In the genomic region with DNA sequence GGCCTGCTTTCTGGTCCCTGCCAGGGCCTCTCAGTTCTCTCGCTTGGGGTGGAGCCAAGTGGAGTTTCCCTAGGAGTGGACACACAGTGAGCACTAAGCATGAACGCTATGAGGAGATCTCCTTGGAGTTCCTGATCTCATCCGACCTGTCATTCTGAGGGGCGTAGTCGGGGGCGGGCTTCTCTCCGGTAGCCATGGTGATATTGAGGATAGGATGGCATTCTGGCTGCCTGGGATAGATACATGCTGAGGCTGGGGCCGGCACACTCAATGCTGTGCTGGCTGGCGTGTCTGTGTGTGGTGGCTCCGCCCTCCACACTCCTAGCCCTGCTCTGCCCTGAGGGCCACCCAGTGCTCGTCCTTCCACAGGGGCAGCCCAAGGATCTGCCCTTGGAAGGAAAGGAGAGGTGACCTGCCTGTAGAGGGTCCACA, we compare ENCODE assay signal across 9 mouse cellular contexts. TPM values are rescaled to one million over a fixed set of nuclear protein-coding genes. Genes with fewer than 3 reads are reported as not detected.
DNase-seq lines count a peak whose midpoint lies in the region; ATAC-seq lines count a peak whose summit lies in the region.
"Had no signal": no experiment of that assay in that cellular context is flagged by ENCODE, and none has a peak within 500 bp of the region (broad histone marks: within the 10 kb centered on the region; RNA-seq: fewer than 3 reads in every experiment).

No protein-coding gene starts in this region.

- ATAC-seq in lung, embryonic 15.5 days (ENCODE audit: borderline replicate concordance, extremely low read depth, low FRiP score, low TSS enrichment): peak; percentile 48; the same call in 1 of the 2 replicates
- peak; percentile 63; the same call in 1 of the 2 replicates for ATAC-seq in midbrain, embryonic 15.5 days (replicated peaks)

- H3K36me3 ChIP-seq in lung, embryonic 15.5 days: no peaks in the 10 kb centered on the region
- H3K36me3 ChIP-seq in midbrain, embryonic 15.5 days (replicated peaks): no peaks in the 10 kb centered on the region
- H3K36me3 ChIP-seq: liver, embryonic 15.5 days had no signal

- H3K9me3 ChIP-seq in lung, embryonic 15.5 days: no peaks in the 10 kb centered on the region
- no peaks in the 10 kb centered on the region for H3K9me3 ChIP-seq in midbrain, embryonic 15.5 days
- H3K9me3 ChIP-seq: liver, embryonic 15.5 days had no signal

- no peak for DNase-seq in lung, postnatal 36 days
- DNase-seq in cerebellum, postnatal 14 days: peak; percentile 86 to 87
- DNase-seq in gastrocnemius, postnatal 10 days: peak; percentile 60
- no peak for DNase-seq in frontal cortex, postnatal 36 days (ENCODE audit: low spot score in 2 of 2)
- no peak for DNase-seq in urinary bladder, postnatal 25 days (ENCODE audit: low spot score)
- DNase-seq in left cerebral cortex, adult 9 months (ENCODE audit: low spot score in 2 of 2): no peak

- no peaks in the 10 kb centered on the region for H3K27me3 ChIP-seq in lung, embryonic 15.5 days
- no peaks in the 10 kb centered on the region for H3K27me3 ChIP-seq in midbrain, embryonic 15.5 days (replicated peaks)

- no peak overlapping the region for H3K27ac ChIP-seq in lung, embryonic 15.5 days
- H3K27ac ChIP-seq in midbrain, embryonic 15.5 days: no peak overlapping the region
- H3K27ac ChIP-seq: liver, embryonic 15.5 days had no signal

- 15% methylated on average over 11 of the region's 11 CpGs for WGBS in lung, embryonic 15.5 days
- WGBS in midbrain, embryonic 15.5 days: 6% methylated on average over 11 of the region's 11 CpGs

- H3K4me2 ChIP-seq in lung, embryonic 15.5 days: no peak overlapping the region
- H3K4me2 ChIP-seq in midbrain, embryonic 15.5 days: no peak overlapping the region
- H3K4me2 ChIP-seq: liver, embryonic 15.5 days had no signal

- no peak overlapping the region for H3K9ac ChIP-seq in lung, embryonic 15.5 days
- no peak overlapping the region for H3K9ac ChIP-seq in midbrain, embryonic 15.5 days
- H3K9ac ChIP-seq: liver, embryonic 15.5 days had no signal

- peaks cover 9% of the 10 kb centered on the region; the same call in 1 of the 2 replicates for H3K4me1 ChIP-seq in lung, embryonic 15.5 days
- peaks cover 8% of the 10 kb centered on the region; the same call in 1 of the 2 replicates for H3K4me1 ChIP-seq in midbrain, embryonic 15.5 days

- no peak overlapping the region for H3K4me3 ChIP-seq in lung, embryonic 15.5 days
- H3K4me3 ChIP-seq in midbrain, embryonic 15.5 days: no peak overlapping the region
- H3K4me3 ChIP-seq: liver, embryonic 15.5 days had no signal

RNA-seq across cellular contexts. Expression of a gene that starts 5.6 kb away (rescaled TPM):
- 0.11 and 0.43 TPM in 2 replicates for polyA plus RNA-seq in lung, embryonic 15.5 days (2015; fragmentation: Nextera tagmentation; extraction: Ambion mirVana)
- 10 to 100 TPM; 29.3 to 36.6 TPM for total RNA-seq in gastrocnemius, postnatal 10 days (2021)
- 2.0 and 2.1 TPM in 2 replicates for polyA plus RNA-seq in midbrain, embryonic 15.5 days (2015; fragmentation: Nextera tagmentation; extraction: Ambion mirVana)

Comparison
In these comparisons a context has a peak if more than half of its experiments do, and no peak if none do; other contexts are left out.
1. DNase-seq: peak in cerebellum, postnatal 14 days (2 of 2) and gastrocnemius, postnatal 10 days (single experiment); none in lung, postnatal 36 days (single experiment), frontal cortex, postnatal 36 days (0 of 2), urinary bladder, postnatal 25 days (single experiment) and left cerebral cortex, adult 9 months (0 of 2).